8 mouse cellular contexts compared by ENCODE assay signal in the genomic region with DNA sequence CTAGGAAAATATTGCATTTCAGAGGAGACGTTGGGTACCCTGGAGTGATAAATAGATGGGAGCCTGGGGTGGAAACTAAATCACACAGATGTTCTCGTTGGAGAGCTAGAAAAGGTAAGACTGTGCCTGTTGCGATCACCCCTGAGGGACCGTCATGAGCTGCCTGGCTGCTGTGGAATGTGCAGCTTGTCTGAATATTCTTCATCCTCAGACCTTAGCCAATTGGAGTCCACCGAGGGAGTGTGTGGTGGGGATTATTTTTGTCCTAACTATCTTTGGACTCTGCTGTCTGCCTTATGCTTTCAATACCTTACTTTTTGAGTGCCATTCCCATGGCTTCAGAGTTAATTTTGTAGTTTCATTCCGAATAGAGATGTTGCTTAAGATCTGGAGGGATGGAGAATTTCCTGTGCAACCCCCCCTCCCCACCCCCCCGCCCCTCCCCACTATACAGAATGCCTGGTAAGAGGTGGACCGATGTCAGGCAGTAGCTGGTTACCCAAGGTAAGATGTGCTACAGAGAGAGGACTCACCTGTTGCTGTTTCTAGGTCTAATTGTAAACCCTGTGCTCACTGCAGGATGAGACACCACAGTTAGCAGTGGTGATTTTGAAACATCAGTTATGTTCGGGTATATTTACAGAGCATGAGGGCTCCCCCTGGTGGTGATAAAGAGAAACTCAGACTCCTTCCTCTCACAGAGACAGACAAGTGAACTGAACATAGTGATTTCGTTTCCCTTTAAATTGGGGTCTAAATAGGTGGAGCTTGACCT. TPM values are rescaled to one million over a fixed set of nuclear protein-coding genes. Genes with fewer than 3 reads are reported as not detected.
DNase-seq lines count a peak whose midpoint lies in the region; ATAC-seq and TF ChIP-seq lines count a peak whose summit lies in the region.

No protein-coding gene starts in this region.

- H3K36me3 ChIP-seq in ES-E14 (ENCODE audit: control insufficient read depth, insufficient read depth, low read length, poor library complexity, severe bottlenecking) = no peaks in the 10 kb centered on the region
- H3K36me3 ChIP-seq in heart, embryonic 15.5 days = no peaks in the 10 kb centered on the region
- no peaks in the 10 kb centered on the region for H3K36me3 ChIP-seq in kidney, postnatal 0 days (ENCODE audit: insufficient read depth, low read length)
- H3K36me3 ChIP-seq in liver, embryonic 11.5 days (ENCODE audit: control insufficient read depth, insufficient read depth, low read length) = no peaks in the 10 kb centered on the region

- WGBS in heart, embryonic 15.5 days = 43% methylated on average over 10 of the region's 10 CpGs
- 54% methylated on average over 10 of the region's 10 CpGs for WGBS in kidney, postnatal 0 days
- 63% methylated on average over 10 of the region's 10 CpGs for WGBS in liver, embryonic 11.5 days

- H3K27ac ChIP-seq in ES-E14 (ENCODE audit: insufficient read depth, low read depth, low read length, poor library complexity, severe bottlenecking) = no peak overlapping the region
- 0 out of 2 replicates have a peak overlapping the region, but pooled peaks have one; percentile 34 for H3K27ac ChIP-seq in heart, embryonic 15.5 days
- H3K27ac ChIP-seq in kidney, postnatal 0 days = no peak overlapping the region
- H3K27ac ChIP-seq in liver, embryonic 11.5 days (ENCODE audit: low read depth, low read length) = no peak overlapping the region

- TF ChIP-seq CTCF in brain, embryonic 14.5 days (IDR thresholded peaks at IDR 0.05; ENCODE audit: borderline replicate concordance, extremely low read depth, insufficient read depth, insufficient read length) = peak; percentile 74
- peak; percentile 94 for TF ChIP-seq CTCF in kidney, postnatal 0 days (IDR thresholded peaks at IDR 0.05; ENCODE audit: low read depth)

- H3K4me3 ChIP-seq in ES-E14 (ENCODE audit: insufficient read depth in 1 of 2, low read depth in 1 of 2, low read length in 2 of 2, poor library complexity in 1 of 2, severe bottlenecking in 1 of 2) = no peak overlapping the region
- H3K4me3 ChIP-seq in heart, embryonic 15.5 days = no peak overlapping the region
- no peak overlapping the region for H3K4me3 ChIP-seq in kidney, postnatal 0 days (replicated peaks; ENCODE audit: low read depth, low read length)
- H3K4me3 ChIP-seq in liver, embryonic 11.5 days (ENCODE audit: low read depth, low read length) = no peak overlapping the region

- no peak for TF ChIP-seq POLR2A in brain, embryonic 14.5 days (IDR thresholded peaks at IDR 0.05; ENCODE audit: borderline replicate concordance, extremely low read depth, insufficient read depth, insufficient read length, poor library complexity, severe bottlenecking)

- H3K9me3 ChIP-seq in ES-E14 (ENCODE audit: control insufficient read depth, insufficient read depth, low read depth, low read length) = no peaks in the 10 kb centered on the region
- H3K9me3 ChIP-seq in heart, embryonic 15.5 days (replicated peaks) = no peaks in the 10 kb centered on the region
- H3K9me3 ChIP-seq in kidney, postnatal 0 days (replicated peaks; ENCODE audit: low read length) = no peaks in the 10 kb centered on the region
- H3K9me3 ChIP-seq in liver, embryonic 11.5 days (ENCODE audit: control insufficient read depth, low read length) = no peaks in the 10 kb centered on the region

- peak overlapping the region; percentile 26 for H3K4me2 ChIP-seq in heart, embryonic 15.5 days
- H3K4me2 ChIP-seq in kidney, postnatal 0 days (ENCODE audit: low read length) = no peak overlapping the region
- H3K4me2 ChIP-seq in liver, embryonic 11.5 days = no peak overlapping the region

- DNase-seq in ES-E14 (ENCODE audit: low read depth, low spot score) = peak; percentile 57
- peak; percentile 92 for DNase-seq in brain, embryonic 14.5 days (ENCODE audit: low read depth)
- DNase-seq in fat pad, adult 2 months (ENCODE audit: extremely low read depth, low read depth, low spot score) = peak; percentile 5
- DNase-seq in kidney, postnatal 0 days (ENCODE audit: low spot score) = peak; percentile 89
- no peak for DNase-seq in liver, embryonic 11.5 days (ENCODE audit: low spot score)
- DNase-seq in neural tube, embryonic 10.5 days (ENCODE audit: extremely low spot score, low spot score) = peak; percentile 57
- DNase-seq in testis, postnatal 14 days (ENCODE audit: low spot score) = peak; percentile 22

- H3K9ac ChIP-seq in ES-E14 (ENCODE audit: insufficient read depth, low read depth, low read length, poor library complexity, severe bottlenecking) = no peak overlapping the region
- H3K9ac ChIP-seq in heart, embryonic 15.5 days = no peak overlapping the region
- H3K9ac ChIP-seq in kidney, postnatal 0 days (ENCODE audit: low read depth, low read length) = no peak overlapping the region
- no peak overlapping the region for H3K9ac ChIP-seq in liver, embryonic 11.5 days (ENCODE audit: low read depth, low read length)

- in situ Hi-C loops in ES-E14 (cut with MboI; ENCODE audit: low sequenced_read_pairs in 2 of 2, unreplicated experiment in 2 of 2) = no loop called here

- ATAC-seq in heart, embryonic 15.5 days (replicated peaks; ENCODE audit: insufficient number of reproducible peaks, insufficient read depth, low FRiP score, low read depth) = peak; percentile 66; the same call in 1 of the 2 replicates
- ATAC-seq in kidney, postnatal 0 days (replicated peaks; ENCODE audit: low FRiP score, low read depth) = peak; percentile 59; the same call in 1 of the 2 replicates
- peak; percentile 53; the same call in 1 of the 2 replicates for ATAC-seq in liver, embryonic 11.5 days (replicated peaks; ENCODE audit: low FRiP score)

- H3K27me3 ChIP-seq in heart, embryonic 15.5 days = no peaks in the 10 kb centered on the region
- H3K27me3 ChIP-seq in kidney, postnatal 0 days (ENCODE audit: insufficient read depth, low read length) = no peaks in the 10 kb centered on the region
- no peaks in the 10 kb centered on the region for H3K27me3 ChIP-seq in liver, embryonic 11.5 days (replicated peaks; ENCODE audit: control insufficient read depth, insufficient read depth, low read length)

- H3K4me1 ChIP-seq in ES-E14 (ENCODE audit: control insufficient read depth in 2 of 2, insufficient read depth in 2 of 2, low read length in 2 of 2, poor library complexity in 1 of 2) = no peaks in the 10 kb centered on the region
- H3K4me1 ChIP-seq in heart, embryonic 15.5 days (replicated peaks) = peaks cover 10% of the 10 kb centered on the region; the same call in 1 of the 2 replicates
- H3K4me1 ChIP-seq in kidney, postnatal 0 days (replicated peaks; ENCODE audit: insufficient read depth, low read length) = no peaks in the 10 kb centered on the region
- no peaks in the 10 kb centered on the region for H3K4me1 ChIP-seq in liver, embryonic 11.5 days (replicated peaks; ENCODE audit: control insufficient read depth, insufficient read depth, low read length)

TF ChIP-seq in ES-E14, 5 proteins besides CTCF, POLR2A, EP300 and RAD21:
- no peak for TF ChIP-seq MAFK (IDR thresholded peaks at IDR 0.05; ENCODE audit: insufficient read depth, low read depth, low read length)
- TF ChIP-seq ZNF384 (IDR thresholded peaks at IDR 0.05; ENCODE audit: low read depth, low read length) = no peak
- peak; percentile 69; the same call in 1 of the 2 replicates for TF ChIP-seq ZC3H11A (IDR thresholded peaks at IDR 0.05; ENCODE audit: borderline replicate concordance, low read depth, low read length)
- no peak for TF ChIP-seq CHD2 (IDR thresholded peaks at IDR 0.05; ENCODE audit: low read depth, low read length)

RNA-seq across cellular contexts. Expression of gene Krr1, which starts 15.0 kb away (rescaled TPM):
- 75.5 and 81.2 TPM in 2 replicates for total RNA-seq in ES-E14 (2012; rRNA removed)
- polyA plus RNA-seq in brain, embryonic 14.5 days (2012; rRNA removed) = 24.9 and 29.9 TPM in 2 replicates
- 23.3 and 25.0 TPM in 2 replicates for polyA plus RNA-seq in heart, embryonic 15.5 days (2015; fragmentation: Nextera tagmentation; extraction: Ambion mirVana)
- polyA plus RNA-seq in kidney, postnatal 0 days (2015; fragmentation: Nextera tagmentation; extraction: Ambion mirVana) = 32.0 and 37.1 TPM in 2 replicates
- 56.5 and 57.6 TPM in 2 replicates for polyA plus RNA-seq in liver, embryonic 11.5 days (2014; fragmentation: Nextera tagmentation; extraction: Ambion mirVana)

RNA-seq across cellular contexts. Expression of gene Glipr1, which starts 45.0 kb away (rescaled TPM):
- 3.3 and 23.9 TPM in 2 replicates for total RNA-seq in ES-E14 (2012; rRNA removed)
- polyA plus RNA-seq in brain, embryonic 14.5 days (2012; rRNA removed) = 0.68 and 0.79 TPM in 2 replicates
- 2.3 and 7.2 TPM in 2 replicates for polyA plus RNA-seq in heart, embryonic 15.5 days (2015; fragmentation: Nextera tagmentation; extraction: Ambion mirVana)
- polyA plus RNA-seq in kidney, postnatal 0 days (2015; fragmentation: Nextera tagmentation; extraction: Ambion mirVana) = 1.3 and 2.4 TPM in 2 replicates
- 7.8 and 9.8 TPM in 2 replicates for polyA plus RNA-seq in liver, embryonic 11.5 days (2014; fragmentation: Nextera tagmentation; extraction: Ambion mirVana)
